Mouse (Mus musculus): ENCODE measurements around the gene Tmem236. TPM values are rescaled to one million over a fixed set of nuclear protein-coding genes. Genes with fewer than 3 reads are reported as not detected.
A peak's percentile ranks its signal among the peaks of the same experiment; 100 is the strongest.
"Not testable (repeated sequence)": the region's sequence is repeated elsewhere in the genome, so short reads cannot be mapped to it uniquely, and the experiment has no call there.

Tmem236 gene
- polyA plus RNA-seq, 1 experiment = not detected

GRCm38 (mm10) chr2:14190684-14191083 is 16.4 kb downstream of the Tmem236 start:
- Histone ChIP-seq H3K27me3 (replicated peaks) (no peaks in the 10 kb centered on the region), H3K4me1 (peaks cover 58% of the 10 kb centered on the region), H3K4me3 (replicated peaks) (no peak overlapping the region), H3K36me3 (replicated peaks; ENCODE audit: low read length) (peaks cover 10% of the 10 kb centered on the region), H3K9me3 (peaks cover 6% of the 10 kb centered on the region; the same call in 1 of the 2 replicates)
- no peak for TF ChIP-seq FLI1 (IDR thresholded peaks at IDR 0.05; ENCODE audit: low read length)
- no peak for TF ChIP-seq GATA1 (IDR thresholded peaks at IDR 0.05; ENCODE audit: borderline replicate concordance, low read length)

- peaks cover 10% of the 10 kb centered on the region for H3K36me3 ChIP-seq (replicated peaks; ENCODE audit: low read length)
- H3K4me1 ChIP-seq = peaks cover 49% of the 10 kb centered on the region
- H3K27me3 ChIP-seq (replicated peaks) = no peaks in the 10 kb centered on the region
- H3K9me3 ChIP-seq = peaks cover 6% of the 10 kb centered on the region; the same call in 1 of the 2 replicates
- TF ChIP-seq GATA1 (IDR thresholded peaks at IDR 0.05; ENCODE audit: borderline replicate concordance, low read length) = no peak; the same call in 2 of the 3 replicates
- no peak for TF ChIP-seq FLI1 (IDR thresholded peaks at IDR 0.05; ENCODE audit: low read length)
- H3K4me3 ChIP-seq (replicated peaks) = no peak overlapping the region
Measured at GRCm38 (mm10) chr2:14191601-14192000, 17.3 kb downstream of the Tmem236 start.

GRCm38 (mm10) chr2:14192046-14192445 is 17.7 kb downstream of the Tmem236 start:
- peaks cover 9% of the 10 kb centered on the region for H3K36me3 ChIP-seq (replicated peaks; ENCODE audit: low read length)
- H3K4me1 ChIP-seq = peaks cover 44% of the 10 kb centered on the region
- H3K27me3 ChIP-seq (replicated peaks) = no peaks in the 10 kb centered on the region
- no peak overlapping the region for H3K4me3 ChIP-seq (replicated peaks)
- H3K9me3 ChIP-seq = peaks cover 6% of the 10 kb centered on the region; the same call in 1 of the 2 replicates
- TF ChIP-seq FLI1 (IDR thresholded peaks at IDR 0.05; ENCODE audit: low read length) (no peak), GATA1 (IDR thresholded peaks at IDR 0.05; ENCODE audit: borderline replicate concordance, low read length) (no peak)

- H3K4me3 ChIP-seq (replicated peaks); H3K9me3 ChIP-seq; H3K36me3 ChIP-seq (replicated peaks; ENCODE audit: low read length): not testable (repeated sequence)
Measured at GRCm38 (mm10) chr2:14198325-14198903, 24.1 kb downstream of the Tmem236 start.

GRCm38 (mm10) chr2:14199621-14200020 is 25.3 kb downstream of the Tmem236 start:
- H3K36me3 ChIP-seq (replicated peaks; ENCODE audit: low read length) = no peaks in the 10 kb centered on the region
- H3K27me3 ChIP-seq (replicated peaks) = no peaks in the 10 kb centered on the region
- no peak for TF ChIP-seq GATA1 (IDR thresholded peaks at IDR 0.05; ENCODE audit: borderline replicate concordance, low read length)
- TF ChIP-seq FLI1 (IDR thresholded peaks at IDR 0.05; ENCODE audit: low read length) = no peak

More at GRCm38 (mm10) chr2:14198325-14198903, 24.1 kb downstream of the Tmem236 start:
- peaks cover 32% of the 10 kb centered on the region for H3K4me1 ChIP-seq
- not testable (repeated sequence) for H3K27me3 ChIP-seq (replicated peaks)

GRCm38 (mm10) chr2:14200879-14201445 is 26.6 kb downstream of the Tmem236 start:
- not testable (repeated sequence) for H3K4me3 ChIP-seq (replicated peaks); H3K27me3 ChIP-seq (replicated peaks); H3K9me3 ChIP-seq; H3K36me3 ChIP-seq (replicated peaks; ENCODE audit: low read length)
- H3K4me1 ChIP-seq = peaks cover 35% of the 10 kb centered on the region

More at GRCm38 (mm10) chr2:14199621-14200020, 25.3 kb downstream of the Tmem236 start:
- Histone ChIP-seq H3K9me3 (no peaks in the 10 kb centered on the region), H3K4me3 (replicated peaks) (no peak overlapping the region), H3K4me1 (peaks cover 33% of the 10 kb centered on the region)

GRCm38 (mm10) chr2:14204308-14204707 is 30.0 kb downstream of the Tmem236 start:
- TF ChIP-seq FLI1 (IDR thresholded peaks at IDR 0.05; ENCODE audit: low read length) = no peak
- no peak for TF ChIP-seq GATA1 (IDR thresholded peaks at IDR 0.05; ENCODE audit: borderline replicate concordance, low read length)
- peaks cover 51% of the 10 kb centered on the region for H3K4me1 ChIP-seq
- H3K27me3 ChIP-seq (replicated peaks) = no peaks in the 10 kb centered on the region
- H3K36me3 ChIP-seq (replicated peaks; ENCODE audit: low read length) = no peaks in the 10 kb centered on the region
- no peak overlapping the region for H3K4me3 ChIP-seq (replicated peaks)
- no peaks in the 10 kb centered on the region for H3K9me3 ChIP-seq

- TF ChIP-seq GATA1 (IDR thresholded peaks at IDR 0.05; ENCODE audit: borderline replicate concordance, low read length) (no peak), FLI1 (IDR thresholded peaks at IDR 0.05; ENCODE audit: low read length) (no peak)
- Histone ChIP-seq H3K27me3 (replicated peaks) (no peaks in the 10 kb centered on the region), H3K9me3 (no peaks in the 10 kb centered on the region), H3K4me3 (replicated peaks) (no peak overlapping the region), H3K4me1 (peaks cover 58% of the 10 kb centered on the region), H3K36me3 (replicated peaks; ENCODE audit: low read length) (no peaks in the 10 kb centered on the region)
Measured at GRCm38 (mm10) chr2:14206798-14207197, 32.5 kb downstream of the Tmem236 start.

GRCm38 (mm10) chr2:14210731-14211130 is 36.4 kb downstream of the Tmem236 start:
- Histone ChIP-seq H3K9me3 (no peaks in the 10 kb centered on the region), H3K36me3 (replicated peaks; ENCODE audit: low read length) (no peaks in the 10 kb centered on the region), H3K4me1 (peaks cover 49% of the 10 kb centered on the region), H3K27me3 (replicated peaks) (no peaks in the 10 kb centered on the region), H3K4me3 (replicated peaks) (peak overlapping the region; percentile 68)
- TF ChIP-seq FLI1 (IDR thresholded peaks at IDR 0.05; ENCODE audit: low read length) (no peak), GATA1 (IDR thresholded peaks at IDR 0.05; ENCODE audit: borderline replicate concordance, low read length) (no peak)

- Histone ChIP-seq H3K4me1 (peaks cover 47% of the 10 kb centered on the region), H3K36me3 (replicated peaks; ENCODE audit: low read length) (no peaks in the 10 kb centered on the region), H3K27me3 (replicated peaks) (no peaks in the 10 kb centered on the region), H3K4me3 (replicated peaks) (no peak overlapping the region), H3K9me3 (no peaks in the 10 kb centered on the region)
- no peak for TF ChIP-seq GATA1 (IDR thresholded peaks at IDR 0.05; ENCODE audit: borderline replicate concordance, low read length)
- no peak for TF ChIP-seq FLI1 (IDR thresholded peaks at IDR 0.05; ENCODE audit: low read length)
Measured at GRCm38 (mm10) chr2:14211606-14212005, 37.3 kb downstream of the Tmem236 start.
